Mouse (Mus musculus): ENCODE results near the gene Cox10.

DNA sequence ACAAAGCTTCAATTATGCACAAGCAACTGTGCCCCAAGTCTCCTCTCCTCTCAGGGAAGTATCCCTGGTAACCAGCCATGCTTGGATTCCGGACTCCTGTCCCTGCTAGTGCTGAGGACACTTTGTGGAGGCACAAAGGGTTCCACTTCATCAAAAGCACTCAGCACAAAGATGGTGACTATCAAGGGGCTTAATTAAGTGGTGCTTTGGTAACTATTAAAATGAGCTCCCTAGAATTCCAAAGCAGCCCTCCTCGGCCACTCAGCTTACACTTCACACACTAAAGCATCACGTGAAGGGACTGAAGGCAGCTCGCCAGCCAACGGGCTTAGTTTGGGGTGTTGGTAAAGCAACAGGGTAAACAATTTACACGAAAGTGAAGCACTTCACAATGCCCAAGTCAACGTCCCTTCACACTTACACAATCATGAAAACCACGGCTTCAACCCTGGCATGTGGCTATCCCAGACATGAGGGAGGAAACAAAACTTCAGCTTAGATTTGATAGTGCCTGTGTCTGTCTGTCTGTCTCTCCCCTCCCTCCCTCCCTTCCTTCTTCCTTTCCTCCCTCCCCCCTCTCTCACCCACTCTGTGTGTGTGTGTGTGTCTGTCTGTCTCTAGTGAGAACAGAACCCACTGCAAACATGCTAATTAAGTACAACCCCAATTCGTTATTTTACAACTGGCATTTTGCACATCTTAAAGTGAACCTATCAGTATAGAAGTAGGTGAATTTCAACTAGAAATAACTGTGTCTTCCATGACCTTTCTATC lies 27.9 kb downstream of the Cox10 start:
- no peak for TF ChIP-seq FLI1 (IDR thresholded peaks at IDR 0.05; ENCODE audit: low read length)
- TF ChIP-seq GATA1 (IDR thresholded peaks at IDR 0.05; ENCODE audit: borderline replicate concordance, low read length), result no peak

All from megakaryocyte, embryonic 14.5 days (primary cell).